Mouse (Mus musculus) liver, embryonic 14.5 days (tissue): ENCODE data around the gene C1qtnf5. TPM values are rescaled to one million over a fixed set of nuclear protein-coding genes. Genes with fewer than 3 reads are reported as not detected.

ENCODE experiments used
- ATAC-seq: fragments of 200-750 bp; cut with Nextera tagmentation; 2 replicates; pipeline ENCODE4 v1.8.0; 2017; ENCODE audit warnings: moderate number of reproducible peaks, mild to moderate bottlenecking, moderate library complexity; ENCODE audit not compliant: insufficient read depth
- DNase-seq, 3 experiments: peaks; one replicate each; pipeline ENCODE4 v3.0.0-alpha.2; 2012 to 2013; ENCODE audit warnings: low read depth in 3 of 3, low spot score in 3 of 3
- H3K27ac ChIP-seq: fragments of 300-500 bp; sonication (generic); 2 replicates; pipeline ENCODE4 v1.5.1; 2014; ENCODE audit warnings: moderate library complexity, mild to moderate bottlenecking, control low read depth, inconsistent platforms
- H3K27me3 ChIP-seq: fragments of 300-500 bp; sonication (generic); 2 replicates; pipeline ENCODE4 v1.6.1; 2014; ENCODE audit warnings: mild to moderate bottlenecking, low read length, moderate library complexity; ENCODE audit not compliant: control insufficient read depth, insufficient read depth
- H3K36me3 ChIP-seq: fragments of 300-500 bp; sonication (generic); replicated peaks from 2 replicates; pipeline ENCODE4 v1.6.1; 2014; ENCODE audit warnings: low read depth; ENCODE audit not compliant: control insufficient read depth, insufficient read depth
- H3K4me1 ChIP-seq, 2 experiments: fragments of 200-500 bp in 1 of 2; fragments of 300-500 bp in 1 of 2; sonication (generic) in 1 of 2; replicated peaks; 2 replicates each; pipeline ENCODE4 v1.6.1; 2012 to 2014; ENCODE audit warnings: antibody characterized with exemption in 1 of 2, inconsistent platforms in 1 of 2, low read length in 1 of 2; ENCODE audit not compliant: control insufficient read depth in 2 of 2, insufficient read depth in 2 of 2
- H3K4me2 ChIP-seq: fragments of 300-500 bp; sonication (generic); 2 replicates; pipeline ENCODE4 v1.6.1; 2014; ENCODE audit warnings: low read depth, mild to moderate bottlenecking, control low read depth, moderate library complexity
- H3K4me3 ChIP-seq, 2 experiments: fragments of 200-500 bp in 1 of 2; fragments of 300-500 bp in 1 of 2; sonication (generic) in 1 of 2; 2 replicates each; pipeline ENCODE4 v1.5.1; 2012 to 2014; ENCODE audit warnings: low read depth in 2 of 2, low read length in 2 of 2, mild to moderate bottlenecking in 2 of 2, control low read depth in 1 of 2, inconsistent platforms in 1 of 2, moderate library complexity in 1 of 2; ENCODE audit not compliant: insufficient read depth in 1 of 2
- H3K9ac ChIP-seq: fragments of 300-500 bp; sonication (generic); replicated peaks from 2 replicates; pipeline ENCODE4 v1.6.1; 2014; ENCODE audit warnings: mild to moderate bottlenecking, control low read depth, moderate library complexity
- H3K9me3 ChIP-seq: fragments of 300-500 bp; sonication (generic); 2 replicates; pipeline ENCODE4 v1.6.1; 2016; ENCODE audit warnings: low read length, mixed read lengths; ENCODE audit not compliant: control insufficient read depth
- CTCF ChIP-seq: IDR thresholded peaks from 2 replicates; pipeline ENCODE4 v1.5.1; 2016; ENCODE audit warnings: antibody characterized with exemption, low read depth, control low read depth
- EP300 ChIP-seq: IDR thresholded peaks from 2 replicates; pipeline ENCODE4 v1.6.1; 2016; ENCODE audit warnings: antibody characterized with exemption, low read depth
- WGBS: fragments of 180-500 bp; shearing (Covaris S2); extraction: QIAGEN DNeasy Blood & Tissue Kit; methylation state at CpG from one replicate; pipeline ENCODE4 v1.1.7; 2014; ENCODE audit not compliant: insufficient replicate concordance; 5-methylcytosine and 5-hydroxymethylcytosine counted together
- polyA plus RNA-seq, 2 experiments: library from polyadenylated mRNA; depleted of rRNA in 1 of 2; stranded (reverse) in 1 of 2; unstranded in 1 of 2; fragments of >200 nt; fragmentation: Nextera tagmentation in 1 of 2; extraction: Ambion mirVana in 1 of 2; gene quantifications; 2 replicates each; pipeline versions ENCODE4 v1.2.1 to v1.2.3; 2012 to 2014

The C1qtnf5 gene
- polyA plus RNA-seq, 2 experiments, result 0.27 to 0.30 TPM

GRCm38 (mm10) chr9:44114453-44114852 lies 7.4 kb downstream of the C1qtnf5 start:
- Histone ChIP-seq H3K4me1 (peaks cover 7 to 11% of the 10 kb centered on the region in 2 experiments; a peak in 3 of 4 replicates), H3K9ac (no peak overlapping the region; the same call in 1 of the 2 replicates), H3K27me3 (no peaks in the 10 kb centered on the region), H3K4me2 (no peak overlapping the region), H3K36me3 (no peaks in the 10 kb centered on the region), H3K27ac (peak overlapping the region; percentile 14; the same call in 1 of the 2 replicates), H3K9me3 (no peaks in the 10 kb centered on the region), H3K4me3 (no peak overlapping the region)
- no peak for TF ChIP-seq EP300
- no peak for TF ChIP-seq CTCF
- no peak for DNase-seq
- WGBS, result 49% methylated on average over 2 of the region's 2 CpGs
- ATAC-seq, result no peak

- Histone ChIP-seq H3K4me1 (peaks cover 2 to 7% of the 10 kb centered on the region in 2 experiments; a peak in 3 of 4 replicates), H3K9ac (no peak overlapping the region), H3K27me3 (no peaks in the 10 kb centered on the region), H3K4me2 (no peak overlapping the region), H3K4me3 (no peak overlapping the region), H3K27ac (no peak overlapping the region), H3K36me3 (no peaks in the 10 kb centered on the region), H3K9me3 (no peaks in the 10 kb centered on the region)
- WGBS, result 76% methylated on average over 9 of the region's 9 CpGs
- TF ChIP-seq CTCF, result no peak
- no peak for TF ChIP-seq EP300
- ATAC-seq, result no peak
- no peak for DNase-seq
These were observed 8.6 kb downstream of the C1qtnf5 start for GRCm38 (mm10) chr9:44115599-44115998.

- TF ChIP-seq EP300 (no peak), CTCF (peak; percentile 39)
- Histone ChIP-seq H3K36me3 (no peaks in the 10 kb centered on the region), H3K4me2 (no peak overlapping the region), H3K4me1 (peaks cover 2 to 7% of the 10 kb centered on the region in 2 experiments; a peak in 3 of 4 replicates), H3K27ac (no peak overlapping the region), H3K4me3 (no peak overlapping the region), H3K27me3 (no peaks in the 10 kb centered on the region), H3K9me3 (no peaks in the 10 kb centered on the region), H3K9ac (no peak overlapping the region)
- 65% methylated on average over 4 of the region's 4 CpGs for WGBS
- DNase-seq, result no peak
- ATAC-seq, result no peak
These were observed 9.1 kb downstream of the C1qtnf5 start for GRCm38 (mm10) chr9:44116182-44116581.

GRCm38 (mm10) chr9:44119011-44119410 lies 12.0 kb downstream of the C1qtnf5 start:
- H3K27ac ChIP-seq, result no peak overlapping the region
- no peaks in the 10 kb centered on the region for H3K36me3 ChIP-seq
- H3K4me2 ChIP-seq, result no peak overlapping the region
- peak in 1 of 3 experiments; percentile 37 for DNase-seq
- TF ChIP-seq EP300 (no peak), CTCF (peak; percentile 89)
- no peaks in the 10 kb centered on the region for H3K9me3 ChIP-seq
- 39% methylated on average over 5 of the region's 5 CpGs for WGBS
- H3K4me1 ChIP-seq, result peaks cover 2 to 4% of the 10 kb centered on the region in 2 experiments; a peak in 3 of 4 replicates
- no peak for ATAC-seq
- no peaks in the 10 kb centered on the region for H3K27me3 ChIP-seq
- H3K4me3 ChIP-seq, result no peak overlapping the region
- no peak overlapping the region for H3K9ac ChIP-seq

GRCm38 (mm10) chr9:44119948-44120465 lies 13.0 kb downstream of the C1qtnf5 start:
- Histone ChIP-seq H3K9me3 (no peaks in the 10 kb centered on the region), H3K27me3 (no peaks in the 10 kb centered on the region), H3K9ac (no peak overlapping the region), H3K4me1 (no peaks in the 10 kb centered on the region; a peak in 1 of 4 replicates), H3K36me3 (no peaks in the 10 kb centered on the region), H3K4me3 (no peak overlapping the region), H3K27ac (no peak overlapping the region), H3K4me2 (no peak overlapping the region)
- 60% methylated on average over 8 of the region's 8 CpGs for WGBS
- DNase-seq, result no peak
- no peak for ATAC-seq
- TF ChIP-seq CTCF (no peak), EP300 (no peak)
